Mouse (Mus musculus) midbrain, embryonic 16.5 days (tissue): Measurements from ENCODE around the gene Ppp1cb. TPM values are rescaled to one million over a fixed set of nuclear protein-coding genes. Genes with fewer than 3 reads are reported as not detected.

Experiments used
- ATAC-seq: fragments of 200-750 bp; cut with Nextera tagmentation; 2 replicates; pipeline ENCODE4 v1.8.0; 2017; ENCODE audit warnings: moderate TSS enrichment
- H3K27ac ChIP-seq: fragments of 300-500 bp; sonication (generic); 2 replicates; pipeline ENCODE4 v1.5.1; 2014; ENCODE audit warnings: mild to moderate bottlenecking, low read length, mixed read lengths
- H3K27me3 ChIP-seq: fragments of 300-500 bp; sonication (generic); 2 replicates; pipeline ENCODE4 v1.6.1; 2014; ENCODE audit warnings: low read depth, low read length, mixed read lengths; ENCODE audit not compliant: control insufficient read depth, insufficient read depth
- H3K36me3 ChIP-seq: fragments of 300-500 bp; sonication (generic); 2 replicates; pipeline ENCODE4 v1.6.1; 2014; ENCODE audit warnings: mild to moderate bottlenecking, low read length, moderate library complexity, mixed read lengths; ENCODE audit not compliant: control insufficient read depth, insufficient read depth
- H3K4me1 ChIP-seq: fragments of 300-500 bp; sonication (generic); 2 replicates; pipeline ENCODE4 v1.6.1; 2014; ENCODE audit warnings: mild to moderate bottlenecking, low read length, mixed read lengths; ENCODE audit not compliant: control insufficient read depth, insufficient read depth
- H3K4me2 ChIP-seq: fragments of 300-500 bp; sonication (generic); 2 replicates; pipeline ENCODE4 v1.6.1; 2014; ENCODE audit warnings: mild to moderate bottlenecking, low read length, mixed read lengths
- H3K4me3 ChIP-seq: fragments of 300-500 bp; sonication (generic); 2 replicates; pipeline ENCODE4 v1.5.1; 2014; ENCODE audit warnings: low read depth, mild to moderate bottlenecking, low read length, moderate library complexity, mixed read lengths
- H3K9ac ChIP-seq: fragments of 300-500 bp; sonication (generic); 2 replicates; pipeline ENCODE4 v1.6.1; 2014; ENCODE audit warnings: low read depth, low read length, mixed read lengths
- H3K9me3 ChIP-seq: fragments of 300-500 bp; sonication (generic); replicated peaks from 2 replicates; pipeline ENCODE4 v1.6.1; 2014; ENCODE audit warnings: mild to moderate bottlenecking, low read length, mixed read lengths; ENCODE audit not compliant: control insufficient read depth, poor library complexity, severe bottlenecking
- WGBS: fragments of 180-500 bp; shearing (Covaris S2); extraction: QIAGEN DNeasy Blood & Tissue Kit; methylation state at CpG from one replicate; pipeline ENCODE4 v1.1.7; 2014; 5-methylcytosine and 5-hydroxymethylcytosine counted together
- polyA plus RNA-seq: library from polyadenylated mRNA; unstranded; fragments of >200 nt; fragmentation: Nextera tagmentation; extraction: Ambion mirVana; gene quantifications from 2 replicates; pipeline ENCODE4 v1.2.1, GENCODE M21; 2015

Gene Ppp1cb
- polyA plus RNA-seq, 1 experiment from 2014 or later, result 208 TPM

GRCm38 (mm10) chr5:32459882-32460751, 1.5 kb downstream of the Ppp1cb start:
- under 1% methylated on average over 19 of the region's 19 CpGs for WGBS
- peak overlapping the region; percentile 85 for H3K4me2 ChIP-seq
- H3K27me3 ChIP-seq, result no peaks in the 10 kb centered on the region

GRCm38 (mm10) chr5:32460973-32461372, 2.3 kb downstream of the Ppp1cb start:
- H3K4me2 ChIP-seq, result peak overlapping the region; percentile 56
- H3K36me3 ChIP-seq, result no peaks in the 10 kb centered on the region
- H3K4me3 ChIP-seq, result peak overlapping the region; percentile 12; the same call in 1 of the 2 replicates
- no peak for ATAC-seq
- peaks cover 23% of the 10 kb centered on the region for H3K4me1 ChIP-seq
- H3K27me3 ChIP-seq, result no peaks in the 10 kb centered on the region
- H3K9ac ChIP-seq, result 0 out of 2 replicates have a peak overlapping the region, but pooled peaks have one; percentile 36
- 37% methylated on average over 2 of the region's 2 CpGs for WGBS
- H3K27ac ChIP-seq, result no peak overlapping the region
- no peaks in the 10 kb centered on the region for H3K9me3 ChIP-seq

More at GRCm38 (mm10) chr5:32459882-32460751, 1.5 kb downstream of the Ppp1cb start:
- H3K4me3 ChIP-seq, result peak overlapping the region; percentile 86
- ATAC-seq, result no peak
- peak overlapping the region; percentile 99 for H3K27ac ChIP-seq
- H3K4me1 ChIP-seq, result peaks cover 23% of the 10 kb centered on the region
- H3K9me3 ChIP-seq, result no peaks in the 10 kb centered on the region
- peak overlapping the region; percentile 96 for H3K9ac ChIP-seq
- no peaks in the 10 kb centered on the region for H3K36me3 ChIP-seq

- Histone ChIP-seq H3K27ac (no peak overlapping the region), H3K4me1 (peaks cover 7% of the 10 kb centered on the region), H3K36me3 (no peaks in the 10 kb centered on the region), H3K4me2 (no peak overlapping the region), H3K4me3 (no peak overlapping the region), H3K9me3 (no peaks in the 10 kb centered on the region), H3K9ac (no peak overlapping the region), H3K27me3 (no peaks in the 10 kb centered on the region)
- ATAC-seq, result no peak
- 93% methylated on average over 4 of the region's 4 CpGs for WGBS
These were observed 13.8 kb downstream of the Ppp1cb start for GRCm38 (mm10) chr5:32472332-32473028.

- H3K27me3 ChIP-seq, result no peaks in the 10 kb centered on the region
- no peak overlapping the region for H3K4me2 ChIP-seq
- H3K4me1 ChIP-seq, result peaks cover 7% of the 10 kb centered on the region
- no peak overlapping the region for H3K27ac ChIP-seq
- no peaks in the 10 kb centered on the region for H3K9me3 ChIP-seq
- no peaks in the 10 kb centered on the region for H3K36me3 ChIP-seq
- no peak for ATAC-seq
- no peak overlapping the region for H3K9ac ChIP-seq
- 98% methylated on average over 2 of the region's 2 CpGs for WGBS
- no peak overlapping the region for H3K4me3 ChIP-seq
These were observed 14.3 kb downstream of the Ppp1cb start for GRCm38 (mm10) chr5:32473029-32473352.

GRCm38 (mm10) chr5:32476501-32476900, 17.9 kb downstream of the Ppp1cb start:
- H3K4me2 ChIP-seq, result no peak overlapping the region
- no peak overlapping the region for H3K4me3 ChIP-seq
- H3K9me3 ChIP-seq, result no peaks in the 10 kb centered on the region
- no peaks in the 10 kb centered on the region for H3K27me3 ChIP-seq
- H3K9ac ChIP-seq, result no peak overlapping the region
- no peak for ATAC-seq
- no peak overlapping the region for H3K27ac ChIP-seq
- H3K4me1 ChIP-seq, result peaks cover 2% of the 10 kb centered on the region; the same call in 1 of the 2 replicates
- peaks cover 9% of the 10 kb centered on the region; the same call in 1 of the 2 replicates for H3K36me3 ChIP-seq

- H3K27ac ChIP-seq, result no peak overlapping the region
- peaks cover 11% of the 10 kb centered on the region for H3K36me3 ChIP-seq
- 96% methylated on average over 4 of the region's 4 CpGs for WGBS
- H3K4me3 ChIP-seq, result no peak overlapping the region
- no peak overlapping the region for H3K9ac ChIP-seq
- peaks cover 2% of the 10 kb centered on the region; the same call in 1 of the 2 replicates for H3K4me1 ChIP-seq
- no peak overlapping the region for H3K4me2 ChIP-seq
- no peaks in the 10 kb centered on the region for H3K27me3 ChIP-seq
- ATAC-seq, result no peak
- H3K9me3 ChIP-seq, result no peaks in the 10 kb centered on the region
These were observed 20.3 kb downstream of the Ppp1cb start for GRCm38 (mm10) chr5:32478972-32479371.

- H3K4me3 ChIP-seq, result no peak overlapping the region
- no peak overlapping the region for H3K4me2 ChIP-seq
- peaks cover 22% of the 10 kb centered on the region for H3K36me3 ChIP-seq
- no peak for ATAC-seq
- WGBS, result 95% methylated on average over 3 of the region's 3 CpGs
- no peaks in the 10 kb centered on the region for H3K27me3 ChIP-seq
- no peaks in the 10 kb centered on the region for H3K4me1 ChIP-seq
- no peaks in the 10 kb centered on the region for H3K9me3 ChIP-seq
- no peak overlapping the region for H3K9ac ChIP-seq
- no peak overlapping the region for H3K27ac ChIP-seq
These were observed 26.8 kb downstream of the Ppp1cb start for GRCm38 (mm10) chr5:32485430-32485829.

GRCm38 (mm10) chr5:32488044-32488443, 29.4 kb downstream of the Ppp1cb start:
- no peak overlapping the region for H3K9ac ChIP-seq
- no peak overlapping the region for H3K4me3 ChIP-seq
- no peak overlapping the region for H3K27ac ChIP-seq
- peaks cover 13% of the 10 kb centered on the region; the same call in 1 of the 2 replicates for H3K36me3 ChIP-seq
- ATAC-seq, result no peak
- no peaks in the 10 kb centered on the region for H3K9me3 ChIP-seq
- H3K4me2 ChIP-seq, result no peak overlapping the region
- whole genome bisulfite sequencing, result 92% methylated on average over 2 of the region's 2 CpGs
- no peaks in the 10 kb centered on the region for H3K27me3 ChIP-seq
- no peaks in the 10 kb centered on the region for H3K4me1 ChIP-seq
